Mouse (Mus musculus) hindbrain, embryonic 16.5 days (tissue): Measurements from ENCODE around the gene Ces5a. TPM values are rescaled to one million over a fixed set of nuclear protein-coding genes. Genes with fewer than 3 reads are reported as not detected.
"Not testable (repeated sequence)": the region's sequence is repeated elsewhere in the genome, so short reads cannot be mapped to it uniquely, and the experiment has no call there.

Experiments
- ATAC-seq: fragments of 200-750 bp; cut with Nextera tagmentation; 2 replicates; pipeline ENCODE4 v1.8.0; 2017; ENCODE audit warnings: moderate TSS enrichment, moderate library complexity
- H3K27ac ChIP-seq: fragments of 300-500 bp; sonication (generic); 2 replicates; pipeline ENCODE4 v1.5.1; 2014; ENCODE audit warnings: low read depth, mild to moderate bottlenecking, control low read depth, low read length, moderate library complexity
- H3K27me3 ChIP-seq: fragments of 300-500 bp; sonication (generic); replicated peaks from 2 replicates; pipeline ENCODE4 v1.6.1; 2014; ENCODE audit warnings: low read length; ENCODE audit not compliant: control insufficient read depth, insufficient read depth
- H3K36me3 ChIP-seq: fragments of 300-500 bp; sonication (generic); 2 replicates; pipeline ENCODE4 v1.6.1; 2014; ENCODE audit warnings: mild to moderate bottlenecking, low read length, moderate library complexity, mixed read lengths; ENCODE audit not compliant: control insufficient read depth, insufficient read depth
- H3K4me1 ChIP-seq: fragments of 300-500 bp; sonication (generic); 2 replicates; pipeline ENCODE4 v1.6.1; 2014; ENCODE audit warnings: low read depth, low read length; ENCODE audit not compliant: control insufficient read depth, insufficient read depth
- H3K4me2 ChIP-seq: fragments of 300-500 bp; sonication (generic); 2 replicates; pipeline ENCODE4 v1.6.1; 2014; ENCODE audit warnings: mild to moderate bottlenecking, low read length, control low read depth, moderate library complexity
- H3K4me3 ChIP-seq: fragments of 300-500 bp; sonication (generic); 2 replicates; pipeline ENCODE4 v1.5.1; 2014; ENCODE audit warnings: mild to moderate bottlenecking, low read length, control low read depth, moderate library complexity
- H3K9ac ChIP-seq: fragments of 300-500 bp; sonication (generic); 2 replicates; pipeline ENCODE4 v1.6.1; 2014; ENCODE audit warnings: low read depth, mild to moderate bottlenecking, control low read depth, low read length, moderate library complexity
- H3K9me3 ChIP-seq: fragments of 300-500 bp; sonication (generic); 2 replicates; pipeline ENCODE4 v1.6.1; 2014; ENCODE audit warnings: mild to moderate bottlenecking, low read length, moderate library complexity; ENCODE audit not compliant: control insufficient read depth
- whole genome bisulfite sequencing: fragments of 180-500 bp; shearing (Covaris S2); extraction: QIAGEN DNeasy Blood & Tissue Kit; methylation state at CpG from one replicate; pipeline ENCODE4 v1.1.7; 2014; 5-methylcytosine and 5-hydroxymethylcytosine counted together
- polyA plus RNA-seq: library from polyadenylated mRNA; unstranded; fragments of >200 nt; fragmentation: Nextera tagmentation; extraction: Ambion mirVana; gene quantifications from 2 replicates; pipeline ENCODE4 v1.2.1, GENCODE M21; 2015

Ces5a gene
- polyA plus RNA-seq, 1 experiment from 2014 or later, result 0.78 TPM

DNA sequence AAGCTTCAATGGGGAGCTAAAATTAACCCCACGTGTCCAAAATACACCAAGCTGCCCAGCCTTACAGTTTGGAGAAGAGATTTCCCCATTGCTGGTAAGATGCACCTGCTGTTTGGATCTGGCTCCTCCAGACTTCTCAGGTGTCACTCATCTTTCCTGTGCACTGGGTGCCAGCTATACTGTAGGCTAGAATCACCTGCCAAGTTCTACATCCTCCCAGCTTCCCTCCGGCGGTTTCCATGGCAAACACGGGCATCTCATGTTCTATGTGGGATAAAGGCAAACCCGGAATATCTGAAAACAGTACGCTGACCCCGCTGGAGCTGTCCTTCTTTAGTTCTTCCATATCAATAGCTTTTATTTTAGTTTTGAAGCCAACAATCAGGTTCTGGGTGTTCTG is 27.9 kb upstream of the Ces5a start:
- H3K9ac ChIP-seq, result no peak overlapping the region
- H3K9me3 ChIP-seq, result no peaks in the 10 kb centered on the region
- WGBS, result 80% methylated on average over 7 of the region's 7 CpGs
- no peak overlapping the region for H3K4me3 ChIP-seq
- no peaks in the 10 kb centered on the region for H3K36me3 ChIP-seq
- ATAC-seq, result no peak
- no peaks in the 10 kb centered on the region for H3K27me3 ChIP-seq
- H3K4me1 ChIP-seq, result 0 out of 2 replicates have a peak, but pooled peaks cover 3% of the 10 kb centered on the region
- no peak overlapping the region for H3K4me2 ChIP-seq
- H3K27ac ChIP-seq, result no peak overlapping the region

DNA sequence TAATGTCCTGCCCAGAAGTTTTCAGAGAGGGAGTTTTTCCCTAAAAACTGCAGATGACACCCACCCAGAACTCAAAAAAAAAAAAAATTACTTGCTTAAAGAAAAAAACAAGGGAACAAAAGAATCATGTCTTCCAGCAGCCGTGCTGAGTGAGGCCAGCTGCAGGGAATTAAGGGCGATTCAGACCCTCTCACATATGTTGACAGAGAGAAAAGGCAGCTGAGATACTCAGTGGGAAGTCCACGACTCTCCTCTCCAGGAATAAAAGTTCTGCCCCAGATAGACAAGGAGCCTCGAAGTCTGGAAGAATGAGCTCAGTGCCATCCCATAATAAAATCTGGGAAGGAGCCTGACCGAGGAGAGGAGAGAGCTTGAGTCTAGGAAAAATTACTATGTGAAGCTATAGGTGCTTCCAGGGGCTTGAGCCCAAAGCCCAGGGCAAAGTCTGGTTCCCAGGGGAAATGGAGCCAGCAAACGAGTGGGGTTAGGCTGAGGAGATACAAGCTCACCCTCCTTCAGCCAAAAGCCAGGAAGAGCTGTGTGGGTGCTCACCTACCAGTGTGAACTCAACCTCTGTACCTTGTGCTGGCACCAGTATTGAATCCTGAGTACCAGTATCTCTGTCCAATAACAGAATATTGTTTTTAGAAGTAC is 27.1 kb upstream of the Ces5a start:
- H3K27me3 ChIP-seq, result no peaks in the 10 kb centered on the region
- no peaks in the 10 kb centered on the region for H3K9me3 ChIP-seq
- H3K4me1 ChIP-seq, result 0 out of 2 replicates have a peak, but pooled peaks cover 3% of the 10 kb centered on the region
- H3K27ac ChIP-seq, result no peak overlapping the region
- H3K4me2 ChIP-seq, result no peak overlapping the region
- H3K36me3 ChIP-seq, result no peaks in the 10 kb centered on the region
- ATAC-seq, result no peak
- WGBS, result 25% methylated on average over 6 of the region's 6 CpGs
- H3K9ac ChIP-seq, result no peak overlapping the region
- no peak overlapping the region for H3K4me3 ChIP-seq

DNA sequence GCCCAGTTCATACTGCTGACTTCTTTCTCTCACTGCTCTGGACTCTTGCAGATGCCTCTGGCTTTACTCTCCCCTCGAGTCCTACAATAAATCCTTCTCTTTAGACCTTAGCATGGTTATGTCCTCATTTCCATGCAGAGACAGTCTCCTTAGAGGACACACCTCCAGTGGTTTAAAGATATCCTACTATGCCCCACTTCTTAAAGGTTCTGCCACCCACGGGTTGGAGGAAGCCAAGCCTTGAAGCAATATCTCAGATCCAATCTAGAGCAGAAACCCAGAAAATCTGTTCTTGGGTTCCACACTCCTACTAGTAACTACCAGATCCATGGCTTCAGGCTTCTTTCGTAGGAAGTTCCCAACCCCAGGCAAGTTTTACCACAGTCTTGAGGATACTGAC is 25.6 kb upstream of the Ces5a start:
- H3K4me1 ChIP-seq, result no peaks in the 10 kb centered on the region
- H3K4me3 ChIP-seq, result no peak overlapping the region
- no peaks in the 10 kb centered on the region for H3K9me3 ChIP-seq
- ATAC-seq, result no peak
- H3K27ac ChIP-seq, result no peak overlapping the region
- H3K36me3 ChIP-seq, result no peaks in the 10 kb centered on the region
- no peak overlapping the region for H3K4me2 ChIP-seq
- no peak overlapping the region for H3K9ac ChIP-seq
- H3K27me3 ChIP-seq, result no peaks in the 10 kb centered on the region
- 84% methylated on average over 3 of the region's 3 CpGs for WGBS

DNA sequence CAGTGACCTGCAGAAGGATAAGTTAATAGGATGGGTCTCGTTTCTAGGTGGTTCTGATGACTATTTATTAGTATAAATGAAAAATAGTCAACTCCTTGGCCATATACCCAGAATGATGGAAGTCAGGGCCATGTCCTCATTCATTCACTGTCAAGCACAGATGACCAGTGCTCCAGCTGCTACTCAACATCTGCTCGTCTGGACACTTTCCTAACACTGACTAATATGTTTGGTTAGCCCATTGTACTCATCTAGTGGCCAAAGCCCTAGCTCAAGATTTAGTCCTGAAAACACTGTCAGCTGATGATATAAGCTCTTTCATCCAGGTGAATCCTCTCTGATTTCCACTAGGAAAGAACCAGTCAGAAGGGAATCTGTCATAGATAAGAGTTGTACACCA is 24.1 kb upstream of the Ces5a start:
- Histone ChIP-seq H3K4me2 (no peak overlapping the region), H3K9me3 (peaks cover 2% of the 10 kb centered on the region), H3K4me1 (no peaks in the 10 kb centered on the region), H3K9ac (no peak overlapping the region), H3K36me3 (no peaks in the 10 kb centered on the region), H3K4me3 (no peak overlapping the region), H3K27ac (no peak overlapping the region), H3K27me3 (no peaks in the 10 kb centered on the region)
- no peak for ATAC-seq
- WGBS, result 84% methylated on average over 2 of the region's 2 CpGs

DNA sequence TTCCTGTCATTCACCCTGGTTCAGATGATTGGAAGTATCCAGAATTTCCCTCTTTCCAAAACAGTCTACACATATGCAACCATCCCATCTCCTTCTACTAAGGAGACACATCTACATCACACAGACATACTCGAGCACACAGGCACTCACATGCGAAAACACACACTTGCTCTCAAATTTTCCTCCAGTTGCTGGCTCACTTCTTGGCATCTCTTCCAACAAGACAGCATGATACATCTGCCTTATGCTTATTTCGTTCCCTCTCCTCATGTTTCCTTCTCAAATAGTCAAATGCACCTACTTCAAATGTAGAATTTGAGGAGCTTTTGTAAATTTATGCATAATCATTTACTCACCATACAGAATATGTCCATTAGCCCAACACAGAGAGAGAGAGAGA is 33.0 kb downstream of the Ces5a start:
- H3K9me3 ChIP-seq, result no peaks in the 10 kb centered on the region
- WGBS, result 83% methylated on average over 3 of the region's 3 CpGs
- H3K9ac ChIP-seq, result no peak overlapping the region
- no peaks in the 10 kb centered on the region for H3K27me3 ChIP-seq
- no peak overlapping the region for H3K4me2 ChIP-seq
- no peak for ATAC-seq
- no peaks in the 10 kb centered on the region for H3K36me3 ChIP-seq
- no peak overlapping the region for H3K27ac ChIP-seq
- H3K4me3 ChIP-seq, result no peak overlapping the region
- no peaks in the 10 kb centered on the region for H3K4me1 ChIP-seq

DNA sequence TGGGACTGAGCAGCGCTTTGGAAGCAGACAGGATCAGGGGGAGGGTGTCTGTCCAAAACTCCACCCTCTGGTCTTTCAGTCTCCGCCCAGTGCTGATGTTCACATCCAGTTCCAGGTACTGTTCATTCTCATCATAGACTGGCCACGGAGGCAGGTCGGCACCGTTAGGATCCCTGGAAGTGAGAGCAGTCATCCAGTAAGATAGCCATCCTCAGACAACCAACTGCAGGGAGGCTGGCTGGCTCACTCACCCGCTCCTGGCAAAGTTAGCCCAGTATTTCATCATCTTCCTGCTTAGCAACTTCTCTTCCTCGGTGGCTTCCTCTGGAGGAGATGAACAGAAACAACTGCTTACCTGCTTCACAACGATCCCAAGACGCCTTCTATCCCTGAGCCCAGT is 36.2 kb downstream of the Ces5a start:
- 38% methylated on average over 9 of the region's 9 CpGs for WGBS
- no peaks in the 10 kb centered on the region for H3K4me1 ChIP-seq
- H3K4me3 ChIP-seq, result no peak overlapping the region
- H3K27ac ChIP-seq, result no peak overlapping the region
- no peaks in the 10 kb centered on the region for H3K9me3 ChIP-seq
- H3K36me3 ChIP-seq, result no peaks in the 10 kb centered on the region
- H3K4me2 ChIP-seq, result no peak overlapping the region
- no peak for ATAC-seq
- no peak overlapping the region for H3K9ac ChIP-seq
- H3K27me3 ChIP-seq, result no peaks in the 10 kb centered on the region

DNA sequence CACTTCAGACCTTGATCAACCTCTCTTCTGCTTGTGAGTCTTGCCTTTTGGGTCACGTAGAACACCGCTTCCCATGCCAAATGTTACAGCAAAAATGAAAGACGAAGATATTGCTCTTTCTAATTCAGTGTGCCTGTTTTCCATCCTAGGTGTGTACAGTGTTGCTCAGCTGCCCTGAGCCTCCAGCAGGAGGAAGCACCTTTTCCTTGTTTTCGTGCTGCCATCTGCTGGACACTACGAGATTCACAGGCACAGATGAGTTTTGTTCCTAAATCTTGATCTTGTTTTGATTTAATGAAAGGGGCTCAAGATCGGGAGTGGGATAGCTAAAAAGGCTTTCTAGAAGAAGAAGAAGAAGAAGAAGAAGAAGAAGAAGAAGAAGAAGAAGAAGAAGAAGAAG is 40.3 kb downstream of the Ces5a start:
- Histone ChIP-seq H3K4me2 (no peak overlapping the region), H3K27ac (no peak overlapping the region), H3K4me1 (no peaks in the 10 kb centered on the region), H3K4me3 (no peak overlapping the region), H3K27me3 (no peaks in the 10 kb centered on the region), H3K36me3 (no peaks in the 10 kb centered on the region), H3K9me3 (no peaks in the 10 kb centered on the region), H3K9ac (no peak overlapping the region)
- no peak for ATAC-seq
- WGBS, result 24% methylated on average over 6 of the region's 6 CpGs

DNA sequence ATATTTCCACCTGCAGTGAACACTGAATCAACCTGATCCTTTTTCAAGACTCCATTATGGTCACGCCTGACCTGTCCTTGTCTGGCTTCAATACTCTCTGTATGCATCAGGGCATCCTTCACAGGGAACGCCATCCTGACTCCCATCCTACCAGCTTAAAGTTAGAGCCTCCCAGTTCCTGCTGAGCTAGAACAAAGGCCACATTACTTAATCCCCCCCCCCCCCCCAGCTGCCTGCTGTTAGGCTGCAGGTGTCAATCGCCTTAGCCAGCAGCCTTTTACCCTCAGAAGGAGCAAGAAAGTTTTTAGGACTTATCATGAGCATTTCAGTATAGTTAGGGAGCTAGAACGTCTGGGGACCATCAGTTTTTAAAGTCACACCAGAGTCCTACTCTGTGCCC is 46.9 kb downstream of the Ces5a start:
- Histone ChIP-seq H3K4me3 (no peak overlapping the region), H3K4me2 (no peak overlapping the region), H3K27me3 (no peaks in the 10 kb centered on the region), H3K27ac (no peak overlapping the region), H3K9ac (no peak overlapping the region), H3K4me1 (no peaks in the 10 kb centered on the region), H3K9me3 (no peaks in the 10 kb centered on the region), H3K36me3 (no peaks in the 10 kb centered on the region)
- 7% methylated on average over 4 of the region's 4 CpGs for WGBS
- ATAC-seq, result no peak

DNA sequence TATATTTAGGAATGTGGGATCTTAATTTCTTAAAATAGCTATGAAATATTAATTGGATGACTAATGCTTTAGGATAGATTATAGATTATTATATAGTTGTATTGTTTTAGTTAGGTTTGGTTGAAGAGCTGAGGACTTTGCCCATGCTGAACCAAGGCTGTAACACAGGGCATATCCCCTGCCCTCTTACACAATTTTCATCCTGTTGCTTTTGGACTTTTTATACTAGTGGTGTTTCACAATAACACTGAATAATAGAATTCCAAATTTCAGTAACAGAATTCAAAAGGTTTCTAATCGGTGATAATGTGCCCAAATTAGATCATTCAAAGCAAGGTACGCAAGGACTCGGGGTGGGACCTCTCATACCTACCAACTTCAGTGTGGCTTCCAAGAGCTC is 57.4 kb downstream of the Ces5a start:
- 94% methylated on average over 3 of the region's 3 CpGs for WGBS
- Histone ChIP-seq H3K4me1 (no peaks in the 10 kb centered on the region), H3K9ac (no peak overlapping the region), H3K4me2 (no peak overlapping the region), H3K27ac (no peak overlapping the region), H3K36me3 (no peaks in the 10 kb centered on the region), H3K9me3 (no peaks in the 10 kb centered on the region), H3K27me3 (no peaks in the 10 kb centered on the region), H3K4me3 (no peak overlapping the region)
- ATAC-seq, result no peak

DNA sequence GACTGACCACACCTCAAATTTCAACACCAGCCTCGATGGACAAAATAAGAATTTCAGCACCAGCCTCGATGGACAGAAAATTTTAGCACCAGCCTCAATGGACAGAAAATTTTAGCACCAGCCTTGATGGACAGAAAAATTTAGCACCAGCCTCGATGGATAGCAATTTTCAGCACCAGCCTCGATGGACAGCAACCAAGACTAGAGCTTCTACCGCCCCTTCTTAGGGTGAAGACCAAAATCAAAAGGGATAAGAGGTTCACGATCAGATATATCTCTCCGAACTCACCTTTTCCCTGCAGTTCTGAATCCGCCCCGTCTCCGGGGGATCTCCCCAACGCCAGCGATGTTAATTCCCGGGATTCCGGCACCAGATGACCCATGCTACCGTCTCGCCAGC is 65.9 kb downstream of the Ces5a start:
- not testable (repeated sequence) for ATAC-seq, H3K9ac ChIP-seq, H3K4me1 ChIP-seq, H3K4me2 ChIP-seq, H3K27ac ChIP-seq, H3K4me3 ChIP-seq, H3K36me3 ChIP-seq, H3K9me3 ChIP-seq, H3K27me3 ChIP-seq
- 84% methylated on average over 16 of the region's 16 CpGs for WGBS
